Mouse (Mus musculus) MEL (cell line): ENCODE data around the gene Alg2.

Experiments used
- CTCF ChIP-seq, 3 experiments: IDR thresholded peaks in 2 of 3; conservative IDR thresholded peaks in 1 of 3; 2 replicates each; pipeline ENCODE4 v1.5.1; 2011 to 2012; ENCODE audit warnings: low read length in 3 of 3, low read depth in 2 of 3, mild to moderate bottlenecking in 2 of 3, improper control_type of control experiment in 1 of 3, inconsistent platforms in 1 of 3, mixed read lengths in 1 of 3, moderate library complexity in 1 of 3; ENCODE audit not compliant: control insufficient read depth in 1 of 3, insufficient read depth in 1 of 3, poor library complexity in 1 of 3, severe bottlenecking in 1 of 3
- EP300 ChIP-seq, 2 experiments: IDR thresholded peaks; 2 replicates each; pipeline ENCODE4 v1.6.1; 2011; ENCODE audit warnings: improper control_type of control experiment in 2 of 2, low read length in 2 of 2, low read depth in 1 of 2, mild to moderate bottlenecking in 1 of 2
- GATA1 ChIP-seq: IDR thresholded peaks from 2 replicates; pipeline ENCODE4 v1.6.1; 2011; ENCODE audit warnings: low read depth, low read length, improper control_type of control experiment
- HCFC1 ChIP-seq: IDR thresholded peaks from 2 replicates; pipeline ENCODE4 v1.6.1; 2012; ENCODE audit warnings: low read depth, mild to moderate bottlenecking, inconsistent platforms, low read length, improper control_type of control experiment, moderate library complexity
- MAX ChIP-seq: IDR thresholded peaks from 2 replicates; pipeline ENCODE4 v1.6.1; 2011; ENCODE audit warnings: low read length, improper control_type of control experiment
- MEF2A ChIP-seq: IDR thresholded peaks from 2 replicates; pipeline ENCODE4 v1.6.1; 2014; ENCODE audit warnings: low read depth, mild to moderate bottlenecking, inconsistent platforms, low read length, improper control_type of control experiment; ENCODE audit not compliant: poor library complexity, insufficient replicate concordance, severe bottlenecking; ENCODE audit errors: extremely low read depth
- POLR2A ChIP-seq, 2 experiments: IDR thresholded peaks; 2 replicates each; pipeline ENCODE4 v1.6.1; 2011 to 2012; ENCODE audit warnings: low read length in 2 of 2, mild to moderate bottlenecking in 2 of 2, control low read depth in 1 of 2, improper control_type of control experiment in 1 of 2, low read depth in 1 of 2, moderate library complexity in 1 of 2; ENCODE audit not compliant: control insufficient read depth in 1 of 2, insufficient read depth in 1 of 2, poor library complexity in 1 of 2
- RCOR1 ChIP-seq: IDR thresholded peaks from 2 replicates; pipeline ENCODE4 v1.6.1; 2012; ENCODE audit warnings: low read depth, mild to moderate bottlenecking, inconsistent platforms, low read length, improper control_type of control experiment
- TCF12 ChIP-seq: IDR thresholded peaks from 2 replicates; pipeline ENCODE4 v1.6.1; 2014; ENCODE audit warnings: low read depth, mild to moderate bottlenecking, inconsistent platforms, low read length, improper control_type of control experiment, moderate library complexity
- USF1 ChIP-seq: IDR thresholded peaks from 2 replicates; pipeline ENCODE4 v1.6.1; 2014; ENCODE audit warnings: low read depth, mild to moderate bottlenecking, inconsistent platforms, low read length, improper control_type of control experiment, moderate library complexity
- USF2 ChIP-seq, 2 experiments: IDR thresholded peaks; 2 replicates each; pipeline ENCODE4 v1.6.1; 2011 to 2012; ENCODE audit warnings: improper control_type of control experiment in 2 of 2, low read length in 2 of 2, borderline replicate concordance in 1 of 2, inconsistent platforms in 1 of 2, low read depth in 1 of 2, mild to moderate bottlenecking in 1 of 2; ENCODE audit not compliant: insufficient read depth in 1 of 2
- ZC3H11A ChIP-seq: IDR thresholded peaks from 2 replicates; pipeline ENCODE4 v1.6.1; 2012; ENCODE audit warnings: low read depth, mild to moderate bottlenecking, inconsistent platforms, low read length, improper control_type of control experiment
- ZNF384 ChIP-seq: IDR thresholded peaks from 2 replicates; pipeline ENCODE4 v1.6.1; 2012; ENCODE audit warnings: low read depth, mild to moderate bottlenecking, inconsistent platforms, low read length, improper control_type of control experiment

GRCm38 (mm10) chr4:47437365-47438340 is 36.5 kb downstream of the Alg2 start:
- TF ChIP-seq ZC3H11A, result peak; percentile 64
- no peak for TF ChIP-seq MAX
- TF ChIP-seq USF1, result no peak
- no peak for TF ChIP-seq TCF12
- TF ChIP-seq CTCF (IDR thresholded peaks at IDR 0.05 in 2 of 3, conservative IDR thresholded peaks at IDR 0.05 in 1 of 3; ENCODE audit: control insufficient read depth in 1 of 3, insufficient read depth in 1 of 3, low read depth in 2 of 3, low read length in 3 of 3, poor library complexity in 1 of 3, severe bottlenecking in 1 of 3), result peak; percentile 80 to 95 (median 83)
- no peak for TF ChIP-seq USF2 (IDR thresholded peaks at IDR 0.05; ENCODE audit: borderline replicate concordance in 1 of 2, insufficient read depth in 1 of 2, low read depth in 1 of 2, low read length in 2 of 2)
- no peak for TF ChIP-seq MEF2A
- TF ChIP-seq ZNF384, result no peak
- TF ChIP-seq EP300 (IDR thresholded peaks at IDR 0.05; ENCODE audit: low read depth in 1 of 2, low read length in 2 of 2), result no peak
- no peak for TF ChIP-seq HCFC1
- TF ChIP-seq POLR2A (IDR thresholded peaks at IDR 0.05; ENCODE audit: control insufficient read depth in 1 of 2, insufficient read depth in 1 of 2, low read depth in 1 of 2, low read length in 2 of 2, poor library complexity in 1 of 2), result no peak
- no peak for TF ChIP-seq GATA1
- TF ChIP-seq RCOR1, result no peak
